Mouse (Mus musculus) heart, embryonic 15.5 days (tissue): Measurements from ENCODE around the gene Maml1. TPM values are rescaled to one million over a fixed set of nuclear protein-coding genes. Genes with fewer than 3 reads are reported as not detected.

ENCODE experiments used
- ATAC-seq: fragments of 200-750 bp; cut with Nextera tagmentation; replicated peaks from 2 replicates; pipeline ENCODE4 v1.8.0; 2017; ENCODE audit warnings: low read depth, moderate TSS enrichment; ENCODE audit not compliant: insufficient number of reproducible peaks, insufficient read depth, low FRiP score
- H3K27ac ChIP-seq: fragments of 300-500 bp; sonication (generic); 2 replicates; pipeline ENCODE4 v1.5.1; 2015; ENCODE audit warnings: mild to moderate bottlenecking, inconsistent platforms
- H3K27me3 ChIP-seq: fragments of 300-500 bp; sonication (generic); 2 replicates; pipeline ENCODE4 v1.6.1; 2015; ENCODE audit warnings: inconsistent platforms
- H3K36me3 ChIP-seq: fragments of 300-500 bp; sonication (generic); 2 replicates; pipeline ENCODE4 v1.6.1; 2015; ENCODE audit warnings: mild to moderate bottlenecking, inconsistent platforms
- H3K4me1 ChIP-seq: fragments of 300-500 bp; sonication (generic); replicated peaks from 2 replicates; pipeline ENCODE4 v1.6.1; 2015; ENCODE audit warnings: inconsistent platforms
- H3K4me2 ChIP-seq: fragments of 300-500 bp; sonication (generic); 2 replicates; pipeline ENCODE4 v1.6.1; 2015; ENCODE audit warnings: inconsistent platforms, mild to moderate bottlenecking, moderate library complexity
- H3K4me3 ChIP-seq: fragments of 300-500 bp; sonication (generic); 2 replicates; pipeline ENCODE4 v1.5.1; 2015; ENCODE audit warnings: mild to moderate bottlenecking, inconsistent platforms
- H3K9ac ChIP-seq: fragments of 300-500 bp; sonication (generic); 2 replicates; pipeline ENCODE4 v1.6.1; 2015; ENCODE audit warnings: mild to moderate bottlenecking, inconsistent platforms
- H3K9me3 ChIP-seq: fragments of 300-500 bp; sonication (generic); replicated peaks from 2 replicates; pipeline ENCODE4 v1.6.1; 2016; ENCODE audit warnings: inconsistent platforms
- WGBS: fragments of 180-500 bp; shearing (Covaris S2); methylation state at CpG from one replicate; pipeline ENCODE4 v1.1.7; 2015; ENCODE audit warnings: mixed read lengths; 5-methylcytosine and 5-hydroxymethylcytosine counted together
- polyA plus RNA-seq: library from polyadenylated mRNA; unstranded; fragments of >200 nt; fragmentation: Nextera tagmentation; extraction: Ambion mirVana; gene quantifications from 2 replicates; pipeline ENCODE4 v1.2.1, GENCODE M21; 2015

Maml1 gene
- polyA plus RNA-seq, 1 experiment from 2014 or later, result 3.2 TPM

GRCm38 (mm10) chr11:50216724-50217366 lies 75.3 kb downstream of the Maml1 start:
- no peak overlapping the region for H3K27ac ChIP-seq
- 71% methylated on average over 4 of the region's 4 CpGs for WGBS
- H3K9me3 ChIP-seq, result no peaks in the 10 kb centered on the region
- no peaks in the 10 kb centered on the region for H3K36me3 ChIP-seq
- H3K4me1 ChIP-seq, result peaks cover 41% of the 10 kb centered on the region
- H3K27me3 ChIP-seq, result no peaks in the 10 kb centered on the region
- no peak for ATAC-seq
- H3K9ac ChIP-seq, result no peak overlapping the region
- no peak overlapping the region for H3K4me2 ChIP-seq
- no peak overlapping the region for H3K4me3 ChIP-seq

DNA sequence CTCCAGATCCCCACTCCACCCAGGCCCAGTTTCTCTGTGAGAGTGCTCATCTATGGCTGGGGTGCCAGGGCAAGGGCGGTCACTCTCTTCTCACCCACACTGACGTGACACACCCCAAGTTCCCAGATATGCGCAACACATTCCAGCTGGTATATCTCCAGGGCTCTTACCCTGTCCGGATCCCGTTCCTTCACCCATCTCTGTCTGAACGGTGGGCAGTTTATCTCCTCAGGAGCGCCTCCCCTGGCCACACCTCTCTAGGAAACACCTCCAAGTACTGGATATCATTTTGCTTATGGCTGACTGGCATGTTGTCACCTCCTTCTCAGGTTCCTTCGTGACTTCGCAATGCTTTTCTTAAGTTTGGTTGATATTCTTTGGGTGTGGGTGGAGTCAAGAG lies 76.5 kb downstream of the Maml1 start:
- Histone ChIP-seq H3K4me1 (peaks cover 50% of the 10 kb centered on the region), H3K4me2 (peak overlapping the region; percentile 37), H3K9me3 (no peaks in the 10 kb centered on the region), H3K4me3 (no peak overlapping the region), H3K9ac (no peak overlapping the region), H3K36me3 (no peaks in the 10 kb centered on the region), H3K27me3 (no peaks in the 10 kb centered on the region), H3K27ac (no peak overlapping the region)
- ATAC-seq, result no peak
- WGBS, result 23% methylated on average over 9 of the region's 9 CpGs

DNA sequence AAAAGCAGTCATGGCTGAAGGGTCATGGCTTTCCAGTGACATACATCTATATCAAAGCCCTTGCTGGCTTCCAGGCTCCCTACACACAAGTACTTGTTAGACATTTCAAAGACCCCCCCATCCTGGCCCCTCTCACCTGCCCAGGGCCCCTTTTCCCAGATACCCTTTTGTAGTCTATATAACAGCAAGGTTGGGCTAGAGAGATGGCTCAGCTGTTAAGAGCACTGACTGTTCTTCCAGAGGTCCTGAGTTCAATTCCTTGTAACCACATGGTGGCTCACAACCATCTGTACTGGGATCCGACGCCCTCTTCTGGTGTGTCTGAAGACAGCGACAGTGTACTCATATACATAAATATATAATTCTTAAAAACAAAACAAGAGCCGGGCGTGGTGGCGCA lies 77.5 kb downstream of the Maml1 start:
- 90% methylated on average over 6 of the region's 6 CpGs for WGBS
- Histone ChIP-seq H3K4me1 (peaks cover 50% of the 10 kb centered on the region), H3K9ac (no peak overlapping the region), H3K4me2 (no peak overlapping the region), H3K27me3 (no peaks in the 10 kb centered on the region), H3K4me3 (no peak overlapping the region), H3K36me3 (no peaks in the 10 kb centered on the region), H3K9me3 (no peaks in the 10 kb centered on the region), H3K27ac (no peak overlapping the region)
- ATAC-seq, result no peak

GRCm38 (mm10) chr11:50212848-50213758 lies 79.0 kb downstream of the Maml1 start:
- WGBS, result 22% methylated on average over 11 of the region's 11 CpGs
- H3K36me3 ChIP-seq, result 0 out of 2 replicates have a peak, but pooled peaks cover under 1% of the 10 kb centered on the region
- peak overlapping the region; percentile 42 for H3K4me2 ChIP-seq
- H3K9me3 ChIP-seq, result no peaks in the 10 kb centered on the region
- ATAC-seq, result peak; percentile 50
- peak overlapping the region; percentile 82 for H3K27ac ChIP-seq
- H3K9ac ChIP-seq, result no peak overlapping the region
- H3K4me1 ChIP-seq, result peaks cover 58% of the 10 kb centered on the region
- no peaks in the 10 kb centered on the region for H3K27me3 ChIP-seq
- H3K4me3 ChIP-seq, result peak overlapping the region; percentile 12; the same call in 1 of the 2 replicates

DNA sequence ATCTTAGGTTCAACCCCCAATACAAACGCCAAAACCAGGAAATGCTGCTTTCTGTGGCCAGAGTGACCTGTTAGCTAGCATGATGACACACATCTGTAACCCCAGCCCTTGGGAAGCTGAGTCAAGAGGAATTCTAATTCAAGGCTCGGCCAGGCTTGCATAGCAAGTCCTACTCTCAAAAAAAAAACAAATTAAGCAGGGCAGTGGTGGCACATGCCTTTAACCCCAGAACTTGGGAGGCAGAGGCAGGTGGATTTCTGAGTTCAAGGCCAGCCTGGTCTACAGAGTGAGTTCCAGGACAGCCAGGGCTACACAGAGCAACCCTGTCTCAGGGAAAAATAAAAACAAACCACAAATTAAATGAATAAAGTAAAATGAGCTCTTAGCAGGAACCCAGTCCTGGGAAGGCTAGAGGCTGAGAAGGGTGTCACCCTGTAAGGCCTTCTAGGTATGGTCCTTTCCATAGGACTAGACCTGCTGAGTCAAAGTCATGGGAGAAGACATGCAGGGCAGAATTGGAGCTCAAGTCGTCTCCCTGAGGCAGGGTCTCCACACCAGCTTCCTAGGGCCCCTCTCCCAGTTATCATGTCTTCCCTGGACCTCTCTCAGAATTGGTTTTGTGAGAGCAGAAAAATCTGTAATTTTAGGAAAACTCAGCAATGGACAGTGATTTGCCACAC lies 79.9 kb downstream of the Maml1 start:
- no peak for ATAC-seq
- peaks cover 10% of the 10 kb centered on the region; the same call in 1 of the 2 replicates for H3K36me3 ChIP-seq
- H3K27me3 ChIP-seq, result no peaks in the 10 kb centered on the region
- no peak overlapping the region for H3K4me3 ChIP-seq
- H3K4me2 ChIP-seq, result peak overlapping the region; percentile 42; the same call in 1 of the 2 replicates
- H3K27ac ChIP-seq, result peak overlapping the region; percentile 82
- WGBS, result 66% methylated on average over 3 of the region's 3 CpGs
- H3K9me3 ChIP-seq, result no peaks in the 10 kb centered on the region
- H3K4me1 ChIP-seq, result peaks cover 57% of the 10 kb centered on the region
- H3K9ac ChIP-seq, result no peak overlapping the region

- peaks cover 57% of the 10 kb centered on the region for H3K4me1 ChIP-seq
- peaks cover 17% of the 10 kb centered on the region for H3K36me3 ChIP-seq
- H3K4me2 ChIP-seq, result peak overlapping the region; percentile 74
- 86% methylated on average over 3 of the region's 3 CpGs for WGBS
- ATAC-seq, result no peak
- H3K27ac ChIP-seq, result peak overlapping the region; percentile 99
- H3K27me3 ChIP-seq, result no peaks in the 10 kb centered on the region
- peak overlapping the region; percentile 99 for H3K4me3 ChIP-seq
- no peaks in the 10 kb centered on the region for H3K9me3 ChIP-seq
- H3K9ac ChIP-seq, result peak overlapping the region; percentile 99
Observed at GRCm38 (mm10) chr11:50211322-50212059, 80.6 kb downstream of the Maml1 start.

DNA sequence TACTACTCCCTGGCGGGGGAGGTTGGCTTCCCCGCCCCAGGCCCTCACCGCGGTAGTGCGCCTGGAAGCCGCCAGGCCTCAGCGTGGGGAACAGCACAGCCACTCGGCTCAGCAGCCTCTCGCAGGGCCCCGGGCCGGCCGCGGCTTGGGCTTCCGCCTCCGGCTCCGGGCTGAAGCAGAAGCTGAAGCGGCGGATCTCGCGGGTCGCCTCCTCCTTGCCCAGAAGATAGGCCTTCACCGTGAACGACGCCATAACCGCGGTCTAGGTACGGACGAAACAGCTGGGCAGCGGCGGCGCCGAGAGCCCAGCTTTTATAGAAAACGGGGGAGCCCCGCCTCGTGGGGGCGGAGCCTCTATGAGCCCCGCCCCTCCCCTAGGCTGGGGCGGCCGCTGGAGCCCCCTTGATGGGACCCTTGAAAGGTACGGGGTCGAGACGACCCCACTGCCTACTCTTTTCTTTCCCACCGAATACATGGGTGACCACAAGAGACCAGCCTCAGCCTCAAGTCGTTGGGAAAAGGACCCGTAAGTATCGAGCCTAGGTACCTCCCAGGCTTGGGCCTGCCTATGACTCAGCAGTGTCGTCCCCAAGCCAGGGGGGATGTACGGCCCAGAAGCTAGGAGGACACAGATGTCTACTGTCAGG lies 81.5 kb downstream of the Maml1 start, which contains the start of the genes Sqstm1 and Mgat4b:
Sqstm1 (minus strand) TSS at position 323 of the 647 bp plus-strand sequence.
Mgat4b (plus strand) TSS at position 386 of the 647 bp plus-strand sequence.
- peak; percentile 58 for ATAC-seq
- peak within 1 kb of the TSS; percentile 99 for H3K9ac ChIP-seq
- peak within 1 kb of the TSS; percentile 99 for H3K27ac ChIP-seq
- no peaks in the 10 kb centered on the region for H3K9me3 ChIP-seq
- peaks cover 25% of the 10 kb centered on the region for H3K36me3 ChIP-seq
- WGBS, result 1% methylated on average over 42 of the region's 48 CpGs
- H3K4me1 ChIP-seq, result peaks cover 49% of the 10 kb centered on the region
- H3K4me3 ChIP-seq, result peak within 1 kb of the TSS; percentile 99
- no peaks in the 10 kb centered on the region for H3K27me3 ChIP-seq
- H3K4me2 ChIP-seq, result peak within 1 kb of the TSS; percentile 74

GRCm38 (mm10) chr11:50210101-50210504 lies 82.0 kb downstream of the Maml1 start:
- Histone ChIP-seq H3K9ac (peak overlapping the region; percentile 99), H3K4me2 (peak overlapping the region; percentile 74), H3K27me3 (no peaks in the 10 kb centered on the region), H3K9me3 (no peaks in the 10 kb centered on the region), H3K36me3 (peaks cover 31% of the 10 kb centered on the region), H3K27ac (peak overlapping the region; percentile 99), H3K4me1 (peaks cover 44% of the 10 kb centered on the region), H3K4me3 (peak overlapping the region; percentile 99)
- peak; percentile 84 for ATAC-seq
- under 1% methylated on average over 24 of the region's 24 CpGs for WGBS

DNA sequence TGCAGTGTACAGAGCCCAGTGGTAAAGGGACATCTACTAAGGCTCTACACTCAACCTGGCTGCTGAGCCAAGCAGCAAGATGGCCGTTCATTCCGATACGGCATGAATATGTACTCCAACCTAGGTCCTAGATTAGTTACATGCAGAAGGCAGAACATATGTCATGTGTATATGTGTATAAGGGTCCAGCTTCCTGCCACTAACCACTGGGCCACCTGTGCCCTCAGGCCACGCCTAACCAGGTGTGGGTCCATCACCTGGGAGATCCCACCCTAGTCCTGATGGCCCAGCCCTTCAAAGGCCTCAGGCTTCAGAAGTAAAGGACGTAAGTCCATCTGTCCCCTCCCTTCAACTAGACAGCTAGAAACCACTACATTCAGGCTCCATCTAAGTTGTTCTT lies 84.1 kb downstream of the Maml1 start:
- Histone ChIP-seq H3K9me3 (no peaks in the 10 kb centered on the region), H3K4me3 (no peak overlapping the region), H3K27ac (no peak overlapping the region), H3K4me2 (no peak overlapping the region), H3K9ac (no peak overlapping the region), H3K27me3 (no peaks in the 10 kb centered on the region), H3K36me3 (peaks cover 48% of the 10 kb centered on the region), H3K4me1 (peaks cover 34% of the 10 kb centered on the region)
- 90% methylated on average over 5 of the region's 5 CpGs for WGBS
- no peak for ATAC-seq

DNA sequence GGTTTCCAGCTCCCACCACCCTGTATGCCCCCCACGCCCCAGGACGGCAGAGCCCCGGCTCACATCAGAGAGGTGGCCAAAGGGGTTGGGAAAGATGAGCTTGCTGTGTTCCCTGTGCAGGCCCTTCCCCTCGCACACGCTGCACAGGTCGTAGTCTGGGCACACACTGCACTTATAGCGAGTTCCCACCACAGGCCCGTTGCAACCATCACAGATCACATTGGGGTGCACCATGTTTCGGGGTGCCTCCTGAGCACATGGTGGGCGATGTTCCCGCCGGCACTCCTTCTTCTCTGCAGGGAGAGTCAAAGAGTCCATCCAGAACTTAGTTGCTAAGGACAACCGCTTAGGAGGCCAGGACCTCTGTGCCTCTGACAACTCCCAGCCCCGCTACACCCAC lies 84.8 kb downstream of the Maml1 start:
- ATAC-seq, result no peak
- 95% methylated on average over 14 of the region's 14 CpGs for WGBS
- H3K9me3 ChIP-seq, result no peaks in the 10 kb centered on the region
- peaks cover 27% of the 10 kb centered on the region for H3K4me1 ChIP-seq
- H3K4me2 ChIP-seq, result no peak overlapping the region
- H3K9ac ChIP-seq, result no peak overlapping the region
- H3K4me3 ChIP-seq, result no peak overlapping the region
- H3K27ac ChIP-seq, result no peak overlapping the region
- no peaks in the 10 kb centered on the region for H3K27me3 ChIP-seq
- H3K36me3 ChIP-seq, result peaks cover 55% of the 10 kb centered on the region
